Mouse (Mus musculus): Measurements from ENCODE around the gene Kmo.

GRCm38 (mm10) chr1:175698293-175698692 lies 78.1 kb downstream of the Kmo start, which contains the start of gene Wdr64:
- TF ChIP-seq POLR2A (IDR thresholded peaks at IDR 0.05; ENCODE audit: low read depth, low read length): no peak
- no peak for TF ChIP-seq CTCF (conservative IDR thresholded peaks at IDR 0.05; ENCODE audit: insufficient read depth, insufficient read length, low read depth, low read length)
